Mouse (Mus musculus): ENCODE results near the gene Ifitm3.

DNA sequence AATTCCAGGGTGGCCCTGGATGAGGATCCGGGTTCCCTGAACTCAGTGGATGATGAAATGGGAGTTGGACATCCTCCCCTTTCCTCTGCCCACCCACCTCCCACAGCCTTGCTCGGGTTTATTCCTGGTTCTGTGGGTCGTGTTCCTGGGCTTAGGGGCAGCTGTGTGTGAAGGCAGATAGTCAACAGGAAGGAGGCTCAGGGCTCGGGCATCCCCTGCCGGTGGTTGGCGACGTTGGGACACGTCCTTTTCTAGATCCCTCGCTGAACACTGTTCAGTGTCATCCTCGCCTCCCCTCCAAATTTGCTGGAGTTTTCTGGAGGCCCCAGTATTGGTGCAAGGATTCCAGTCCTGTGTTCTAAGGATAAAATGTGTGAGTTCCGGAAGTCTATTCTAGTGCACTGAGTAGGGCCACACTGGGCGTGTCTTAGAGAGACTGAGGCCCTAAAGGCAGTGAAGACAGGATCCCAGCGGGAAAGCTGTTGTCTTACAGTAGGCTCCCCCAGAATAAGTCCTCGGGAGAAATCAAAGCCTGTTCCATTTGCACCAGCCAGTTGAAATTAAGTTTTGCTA lies 19.4 kb downstream of the Ifitm3 start:
- TF ChIP-seq CTCF (IDR thresholded peaks at IDR 0.05; ENCODE audit: borderline replicate concordance, control insufficient read depth, extremely low read depth, insufficient read depth, low read length, poor library complexity) (no peak), POLR2A (IDR thresholded peaks at IDR 0.05; ENCODE audit: control insufficient read depth, extremely low read depth, insufficient read depth, low read length, poor library complexity) (no peak)

Measured in thymus, adult 2 months (tissue).